Mouse (Mus musculus) midbrain, embryonic 10.5 days (tissue): ENCODE measurements around the gene Impg2. TPM values are rescaled to one million over a fixed set of nuclear protein-coding genes. Genes with fewer than 3 reads are reported as not detected.

Source experiments
- DNase-seq: peaks from one replicate; pipeline ENCODE4 v3.0.0-alpha.2; 2017; ENCODE audit warnings: low spot score
- H3K27ac ChIP-seq: fragments of 300-500 bp; sonication (generic); replicated peaks from 2 replicates; pipeline ENCODE4 v1.5.1; 2016; ENCODE audit warnings: mild to moderate bottlenecking
- H3K27me3 ChIP-seq: fragments of 300-500 bp; sonication (generic); 2 replicates; pipeline ENCODE4 v1.6.1; 2016; ENCODE audit warnings: low read depth, mild to moderate bottlenecking; ENCODE audit not compliant: poor library complexity, severe bottlenecking
- H3K36me3 ChIP-seq: fragments of 300-500 bp; sonication (generic); 2 replicates; pipeline ENCODE4 v1.6.1; 2016; ENCODE audit warnings: mild to moderate bottlenecking, moderate library complexity
- H3K4me1 ChIP-seq: fragments of 300-500 bp; sonication (generic); 2 replicates; pipeline ENCODE4 v1.6.1; 2016
- H3K4me3 ChIP-seq: fragments of 300-500 bp; sonication (generic); 2 replicates; pipeline ENCODE4 v1.5.1; 2016; ENCODE audit warnings: mild to moderate bottlenecking, moderate library complexity
- H3K9me3 ChIP-seq: fragments of 300-500 bp; sonication (generic); replicated peaks from 2 replicates; pipeline ENCODE4 v1.6.1; 2016; ENCODE audit warnings: mild to moderate bottlenecking
- WGBS: fragments of 180-500 bp; shearing (Covaris S2); methylation state at CpG from one replicate; pipeline ENCODE4 v1.1.7; 2016; 5-methylcytosine and 5-hydroxymethylcytosine counted together
- polyA plus RNA-seq: library from polyadenylated mRNA; unstranded; fragments of >200 nt; fragmentation: Nextera tagmentation; extraction: Ambion mirVana; gene quantifications from 2 replicates; pipeline ENCODE4 v1.2.1, GENCODE M21; 2016

Impg2 gene
- polyA plus RNA-seq, 1 experiment from 2014 or later = 0.04 TPM

GRCm38 (mm10) chr16:56279752-56280151 lies 75.6 kb downstream of the Impg2 start:
- Histone ChIP-seq H3K27me3 (no peaks in the 10 kb centered on the region), H3K4me3 (no peak overlapping the region), H3K9me3 (no peaks in the 10 kb centered on the region), H3K4me1 (no peaks in the 10 kb centered on the region), H3K27ac (no peak overlapping the region), H3K36me3 (no peaks in the 10 kb centered on the region)
- no peak for DNase-seq

DNA sequence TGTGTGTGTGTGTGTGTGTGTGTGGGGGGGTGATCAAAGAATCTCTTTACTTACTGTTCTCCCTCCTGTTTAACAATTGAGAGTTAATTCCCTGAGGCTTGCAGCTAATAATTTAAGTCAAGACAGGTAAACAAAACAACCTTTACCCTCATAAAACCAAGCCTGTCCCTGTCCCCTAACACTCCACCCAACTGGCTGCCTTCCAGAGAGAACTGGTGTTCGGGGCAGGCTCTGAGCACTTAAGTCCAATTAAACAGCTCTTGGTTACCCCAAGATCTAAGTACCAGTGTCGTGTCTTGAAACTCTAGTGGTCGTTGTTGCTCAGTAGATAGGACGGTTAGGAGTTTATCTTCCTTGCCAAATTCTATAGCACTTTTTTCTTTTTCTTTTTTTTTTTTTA lies 77.2 kb downstream of the Impg2 start:
- Histone ChIP-seq H3K9me3 (no peaks in the 10 kb centered on the region), H3K27ac (no peak overlapping the region), H3K27me3 (no peaks in the 10 kb centered on the region), H3K36me3 (no peaks in the 10 kb centered on the region), H3K4me3 (no peak overlapping the region), H3K4me1 (no peaks in the 10 kb centered on the region)
- 90% methylated on average over 4 of the region's 4 CpGs for WGBS
- DNase-seq = no peak

DNA sequence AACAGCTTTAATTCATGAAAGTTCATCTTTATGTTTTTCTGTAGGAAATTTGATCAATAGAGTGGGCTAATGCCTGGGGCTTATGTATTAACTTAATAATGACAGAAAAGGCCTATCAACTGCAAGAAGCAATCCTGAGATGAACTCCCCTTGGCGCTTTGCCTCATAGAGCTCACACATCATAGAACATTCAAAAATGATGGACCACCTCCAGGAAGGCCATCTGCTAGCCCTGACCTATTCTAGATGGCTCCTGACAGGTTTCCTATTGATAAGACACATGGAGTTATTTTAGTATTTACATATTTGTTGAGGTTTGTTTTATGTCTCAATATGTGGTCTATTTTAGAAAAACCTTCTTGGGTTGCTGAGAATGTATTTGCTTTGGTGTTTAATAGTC lies 79.2 kb downstream of the Impg2 start:
- no peaks in the 10 kb centered on the region for H3K27me3 ChIP-seq
- 87% methylated on average over 1 of the region's 1 CpGs for WGBS
- no peak for DNase-seq

DNA sequence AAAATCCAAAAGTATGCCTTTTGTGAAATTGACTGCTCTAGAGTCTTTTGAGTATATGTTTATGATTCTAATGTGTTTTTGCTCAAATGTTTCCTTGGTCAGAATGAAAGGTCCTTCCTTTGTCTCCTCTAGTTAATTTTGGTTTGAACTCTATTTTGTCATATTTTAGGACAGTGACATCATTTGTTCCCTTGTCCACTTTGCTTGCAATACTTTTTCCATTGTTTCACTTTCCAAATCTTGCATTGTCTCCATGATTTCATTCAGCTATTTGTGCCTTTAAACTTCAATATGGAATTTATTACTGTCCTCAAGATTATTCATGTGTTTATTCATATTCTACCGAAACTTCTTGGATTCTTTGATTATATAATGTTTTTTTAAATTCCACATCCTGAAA lies 79.8 kb downstream of the Impg2 start:
- no peaks in the 10 kb centered on the region for H3K9me3 ChIP-seq
- no peak overlapping the region for H3K4me3 ChIP-seq
- H3K27me3 ChIP-seq = no peaks in the 10 kb centered on the region
- no peak for DNase-seq
- 90% methylated on average over 1 of the region's 1 CpGs for WGBS
- no peak overlapping the region for H3K27ac ChIP-seq
- no peaks in the 10 kb centered on the region for H3K36me3 ChIP-seq
- no peaks in the 10 kb centered on the region for H3K4me1 ChIP-seq

More for the DNA sequence above, 79.2 kb downstream of the Impg2 start:
- Histone ChIP-seq H3K4me3 (no peak overlapping the region), H3K36me3 (no peaks in the 10 kb centered on the region), H3K4me1 (no peaks in the 10 kb centered on the region), H3K9me3 (no peaks in the 10 kb centered on the region), H3K27ac (no peak overlapping the region)

DNA sequence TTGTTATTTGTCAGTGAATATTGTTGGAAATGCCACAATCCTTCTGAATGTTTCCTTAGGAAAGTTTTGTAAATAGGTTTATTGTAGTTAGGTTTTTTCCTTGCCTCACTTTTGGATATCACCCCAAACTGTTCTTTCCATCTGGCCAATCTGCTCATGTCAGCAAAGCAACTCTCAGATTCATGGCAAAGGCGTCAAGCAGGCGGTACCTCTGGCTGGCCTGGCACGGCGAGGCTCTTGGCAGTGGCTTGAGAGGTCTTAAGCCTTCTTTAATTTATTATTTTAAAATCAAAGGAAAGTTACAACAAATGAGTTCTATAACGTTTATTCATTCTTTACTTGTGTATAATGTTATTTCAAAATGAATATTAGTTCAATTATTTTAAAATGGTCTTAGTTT lies 82.0 kb downstream of the Impg2 start:
- no peaks in the 10 kb centered on the region for H3K4me1 ChIP-seq
- no peak overlapping the region for H3K27ac ChIP-seq
- H3K27me3 ChIP-seq = no peaks in the 10 kb centered on the region
- no peaks in the 10 kb centered on the region for H3K9me3 ChIP-seq
- no peak for DNase-seq
- no peak overlapping the region for H3K4me3 ChIP-seq
- 85% methylated on average over 5 of the region's 5 CpGs for WGBS
- H3K36me3 ChIP-seq = no peaks in the 10 kb centered on the region

GRCm38 (mm10) chr16:56286977-56287376 lies 82.9 kb downstream of the Impg2 start:
- Histone ChIP-seq H3K4me3 (no peak overlapping the region), H3K4me1 (no peaks in the 10 kb centered on the region), H3K9me3 (no peaks in the 10 kb centered on the region), H3K36me3 (no peaks in the 10 kb centered on the region), H3K27me3 (no peaks in the 10 kb centered on the region), H3K27ac (no peak overlapping the region)
- WGBS = 97% methylated on average over 2 of the region's 2 CpGs
- DNase-seq = no peak

DNA sequence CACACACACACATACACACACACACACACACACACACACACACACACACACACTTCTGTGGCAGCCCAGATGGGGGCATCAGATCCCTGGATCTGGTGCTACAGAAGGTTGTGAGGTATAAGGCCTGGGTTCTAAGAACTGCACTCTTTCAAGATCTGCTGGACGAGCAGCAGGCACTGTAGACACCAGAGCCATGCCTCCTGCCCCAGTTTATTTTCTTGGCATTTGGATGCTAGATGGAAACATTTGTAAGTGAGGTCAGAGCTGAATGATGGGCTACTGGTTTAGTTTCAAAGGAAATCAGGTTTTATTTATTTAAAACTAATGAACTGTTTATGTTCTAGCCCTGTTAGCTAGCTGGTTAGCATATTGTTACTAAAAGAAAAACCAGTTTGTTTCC lies 90.8 kb downstream of the Impg2 start:
- DNase-seq = no peak
- Histone ChIP-seq H3K27ac (no peak overlapping the region), H3K36me3 (no peaks in the 10 kb centered on the region), H3K4me1 (no peaks in the 10 kb centered on the region), H3K4me3 (no peak overlapping the region), H3K9me3 (no peaks in the 10 kb centered on the region), H3K27me3 (no peaks in the 10 kb centered on the region)
- WGBS = 82% methylated on average over 1 of the region's 1 CpGs

- no peak overlapping the region for H3K4me3 ChIP-seq
- H3K36me3 ChIP-seq = no peaks in the 10 kb centered on the region
- no peaks in the 10 kb centered on the region for H3K9me3 ChIP-seq
- no peaks in the 10 kb centered on the region for H3K27me3 ChIP-seq
- 87% methylated on average over 3 of the region's 3 CpGs for WGBS
- H3K27ac ChIP-seq = no peak overlapping the region
- no peaks in the 10 kb centered on the region for H3K4me1 ChIP-seq
- no peak for DNase-seq
Measured at GRCm38 (mm10) chr16:56295888-56296648, 92.0 kb downstream of the Impg2 start.

- Histone ChIP-seq H3K36me3 (no peaks in the 10 kb centered on the region), H3K4me3 (no peak overlapping the region), H3K27me3 (no peaks in the 10 kb centered on the region), H3K27ac (no peak overlapping the region), H3K9me3 (no peaks in the 10 kb centered on the region), H3K4me1 (no peaks in the 10 kb centered on the region)
- 93% methylated on average over 6 of the region's 6 CpGs for WGBS
- DNase-seq = no peak
Measured at GRCm38 (mm10) chr16:56298248-56298647, 94.1 kb downstream of the Impg2 start.

- whole genome bisulfite sequencing = 92% methylated on average over 2 of the region's 2 CpGs
- H3K4me3 ChIP-seq = no peak overlapping the region
- H3K27me3 ChIP-seq = no peaks in the 10 kb centered on the region
- no peaks in the 10 kb centered on the region for H3K36me3 ChIP-seq
- H3K9me3 ChIP-seq = no peaks in the 10 kb centered on the region
- H3K4me1 ChIP-seq = no peaks in the 10 kb centered on the region
- H3K27ac ChIP-seq = no peak overlapping the region
- no peak for DNase-seq
Measured at GRCm38 (mm10) chr16:56298836-56299235, 94.7 kb downstream of the Impg2 start.

GRCm38 (mm10) chr16:56302996-56303395 lies 98.9 kb downstream of the Impg2 start:
- Histone ChIP-seq H3K27ac (no peak overlapping the region), H3K4me1 (no peaks in the 10 kb centered on the region), H3K4me3 (no peak overlapping the region), H3K36me3 (no peaks in the 10 kb centered on the region), H3K27me3 (no peaks in the 10 kb centered on the region), H3K9me3 (no peaks in the 10 kb centered on the region)
- DNase-seq = no peak
- 88% methylated on average over 4 of the region's 4 CpGs for WGBS

DNA sequence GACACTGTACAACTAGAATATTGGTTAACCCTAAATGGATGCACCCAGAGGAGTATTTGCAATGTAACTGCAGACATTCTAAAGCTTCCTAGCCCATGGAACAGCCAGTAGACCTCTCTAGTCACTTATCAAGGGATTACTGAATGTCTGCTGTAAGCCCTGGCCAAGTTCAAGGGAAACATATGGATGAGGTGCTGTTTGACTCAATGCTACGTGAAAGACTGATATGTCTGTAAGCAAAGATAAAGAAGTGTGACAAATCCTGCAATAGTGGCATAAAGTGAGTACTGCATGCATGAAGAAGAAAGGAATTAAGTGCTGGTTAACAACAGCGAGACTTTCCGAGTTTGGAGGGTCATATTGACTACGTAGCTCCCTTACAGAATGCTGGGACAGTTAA lies 100.1 kb downstream of the Impg2 start:
- 91% methylated on average over 4 of the region's 4 CpGs for WGBS
- H3K36me3 ChIP-seq = no peaks in the 10 kb centered on the region
- H3K4me1 ChIP-seq = no peaks in the 10 kb centered on the region
- no peak overlapping the region for H3K27ac ChIP-seq
- no peaks in the 10 kb centered on the region for H3K27me3 ChIP-seq
- no peak overlapping the region for H3K4me3 ChIP-seq
- H3K9me3 ChIP-seq = no peaks in the 10 kb centered on the region
- DNase-seq = no peak

- H3K27ac ChIP-seq = no peak overlapping the region
- no peaks in the 10 kb centered on the region for H3K4me1 ChIP-seq
- no peaks in the 10 kb centered on the region for H3K27me3 ChIP-seq
- DNase-seq = no peak
- no peaks in the 10 kb centered on the region for H3K36me3 ChIP-seq
- 67% methylated on average over 4 of the region's 4 CpGs for WGBS
- no peak overlapping the region for H3K4me3 ChIP-seq
- no peaks in the 10 kb centered on the region for H3K9me3 ChIP-seq
Measured at GRCm38 (mm10) chr16:56307575-56307974, 103.5 kb downstream of the Impg2 start.

- Histone ChIP-seq H3K4me3 (no peak overlapping the region), H3K36me3 (no peaks in the 10 kb centered on the region), H3K9me3 (no peaks in the 10 kb centered on the region), H3K27me3 (no peaks in the 10 kb centered on the region), H3K4me1 (no peaks in the 10 kb centered on the region), H3K27ac (no peak overlapping the region)
- DNase-seq = no peak
Measured at GRCm38 (mm10) chr16:56311291-56311690, 107.2 kb downstream of the Impg2 start.
